Mouse (Mus musculus) adrenal gland, adult (tissue): ENCODE results near the gene Dcaf12l1.
"Not testable (repeated sequence)": the region's sequence is repeated elsewhere in the genome, so short reads cannot be mapped to it uniquely, and the experiment has no call there.

Experiments used
- DNase-seq, 2 experiments: peaks; one replicate each; pipeline ENCODE4 v3.0.0; 2022 to 2023; ENCODE audit warnings: low spot score in 1 of 2; ENCODE audit not compliant: inconsistent age in 2 of 2

The Dcaf12l1 gene

DNA sequence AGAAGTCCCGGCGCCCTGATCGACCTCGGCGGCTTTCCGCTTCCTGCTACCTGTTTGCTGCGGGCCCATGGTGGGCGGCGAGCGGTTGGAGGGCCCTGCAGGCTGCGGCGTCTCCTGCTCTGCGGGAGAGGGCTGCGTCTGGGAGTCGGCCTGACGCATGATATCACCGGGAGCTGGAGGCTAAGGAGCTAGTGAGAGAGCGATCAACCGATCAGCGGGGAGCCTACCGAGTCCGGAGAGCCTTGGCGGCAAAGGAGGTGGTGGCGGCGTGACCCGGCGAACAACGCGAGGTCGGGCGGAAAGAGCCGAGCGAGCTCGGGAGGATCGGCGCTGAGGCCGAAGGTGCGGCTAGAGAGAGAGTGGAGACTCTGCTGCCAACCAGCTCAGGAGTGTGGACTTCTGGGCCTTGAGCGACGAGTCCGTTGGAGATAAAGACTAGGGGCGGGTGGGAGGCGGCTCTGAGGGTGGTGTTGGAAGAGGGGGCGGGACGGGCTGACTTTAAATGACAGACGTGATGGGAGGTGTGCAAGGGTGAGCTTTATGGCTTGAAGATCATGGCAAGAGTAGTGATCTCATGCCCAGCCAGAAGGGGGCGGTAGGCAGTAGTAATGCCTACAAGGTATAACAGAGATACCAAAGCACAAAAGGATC is at the start of gene Dcaf12l1:
Dcaf12l1 (minus strand) TSS at position 437 of the 651 bp plus-strand sequence.
- peak; percentile 61 to 79 for DNase-seq

GRCm38 (mm10) chrX:44809356-44809755 is 19.4 kb upstream of the Dcaf12l1 start:
- not testable (repeated sequence) for DNase-seq

GRCm38 (mm10) chrX:44789036-44789760 is 799 bp downstream of the Dcaf12l1 start:
- no peak for DNase-seq
